Mouse (Mus musculus): ENCODE measurements around the gene Slc4a2. TPM values are rescaled to one million over a fixed set of nuclear protein-coding genes. Genes with fewer than 3 reads are reported as not detected.
A peak's percentile ranks its signal among the peaks of the same experiment; 100 is the strongest.

The Slc4a2 gene
- polyA plus RNA-seq, 1 experiment from 2014 or later: 38.4 TPM

GRCm38 (mm10) chr5:24455613-24456012 lies 32.0 kb downstream of the Slc4a2 start:
- H3K4me1 ChIP-seq: peaks cover 53% of the 10 kb centered on the region
- WGBS: 62% methylated on average over 7 of the region's 7 CpGs
- H3K27me3 ChIP-seq (replicated peaks; ENCODE audit: low read depth, poor library complexity, severe bottlenecking): 0 out of 2 replicates have a peak, but pooled peaks cover 3% of the 10 kb centered on the region
- DNase-seq (ENCODE audit: low spot score): no peak
- H3K36me3 ChIP-seq (replicated peaks): peaks cover 55% of the 10 kb centered on the region
- no peaks in the 10 kb centered on the region for H3K9me3 ChIP-seq
- 0 out of 2 replicates have a peak overlapping the region, but pooled peaks have one; percentile 51 for H3K27ac ChIP-seq (replicated peaks)
- peak overlapping the region; percentile 23 for H3K4me3 ChIP-seq

GRCm38 (mm10) chr5:24466762-24467161 lies 43.1 kb downstream of the Slc4a2 start:
- Histone ChIP-seq H3K36me3 (replicated peaks) (peaks cover 14% of the 10 kb centered on the region), H3K9me3 (no peaks in the 10 kb centered on the region), H3K4me3 (no peak overlapping the region), H3K27ac (replicated peaks) (no peak overlapping the region), H3K4me1 (peaks cover 36% of the 10 kb centered on the region), H3K27me3 (replicated peaks; ENCODE audit: low read depth, poor library complexity, severe bottlenecking) (no peaks in the 10 kb centered on the region)
- 60% methylated on average over 12 of the region's 12 CpGs for WGBS
- DNase-seq (ENCODE audit: low spot score): no peak

- Histone ChIP-seq H3K4me1 (peaks cover 72% of the 10 kb centered on the region), H3K27ac (replicated peaks) (no peak overlapping the region), H3K4me3 (no peak overlapping the region), H3K27me3 (replicated peaks; ENCODE audit: low read depth, poor library complexity, severe bottlenecking) (peaks cover 31% of the 10 kb centered on the region), H3K36me3 (replicated peaks) (peaks cover 11% of the 10 kb centered on the region; the same call in 1 of the 2 replicates), H3K9me3 (no peaks in the 10 kb centered on the region)
- 14% methylated on average over 5 of the region's 5 CpGs for WGBS
- peak; percentile 79 for DNase-seq (ENCODE audit: low spot score)
Measured at GRCm38 (mm10) chr5:24470600-24470999, 47.0 kb downstream of the Slc4a2 start.

GRCm38 (mm10) chr5:24472884-24473619 lies 49.4 kb downstream of the Slc4a2 start:
- Histone ChIP-seq H3K4me1 (peaks cover 63% of the 10 kb centered on the region), H3K4me3 (peak overlapping the region; percentile 64), H3K27me3 (replicated peaks; ENCODE audit: low read depth, poor library complexity, severe bottlenecking) (peaks cover 37% of the 10 kb centered on the region), H3K36me3 (replicated peaks) (peaks cover 35% of the 10 kb centered on the region), H3K9me3 (no peaks in the 10 kb centered on the region), H3K27ac (replicated peaks) (0 out of 2 replicates have a peak overlapping the region, but pooled peaks have one; percentile 5)
- DNase-seq (ENCODE audit: low spot score): peak; percentile 74
- 9% methylated on average over 7 of the region's 7 CpGs for WGBS

- under 1% methylated on average over 77 of the region's 77 CpGs for WGBS
- DNase-seq (ENCODE audit: low spot score): peak; percentile 75
- H3K4me1 ChIP-seq: peaks cover 58% of the 10 kb centered on the region
- H3K4me3 ChIP-seq: peak overlapping the region; percentile 64
- peaks cover 37% of the 10 kb centered on the region for H3K27me3 ChIP-seq (replicated peaks; ENCODE audit: low read depth, poor library complexity, severe bottlenecking)
- H3K27ac ChIP-seq (replicated peaks): peak overlapping the region; percentile 78
- H3K9me3 ChIP-seq: no peaks in the 10 kb centered on the region
- H3K36me3 ChIP-seq (replicated peaks): peaks cover 46% of the 10 kb centered on the region
Measured at GRCm38 (mm10) chr5:24474025-24474722, 50.5 kb downstream of the Slc4a2 start.

- H3K4me3 ChIP-seq: peak overlapping the region; percentile 64
- peaks cover 52% of the 10 kb centered on the region for H3K36me3 ChIP-seq (replicated peaks)
- DNase-seq (ENCODE audit: low spot score): peak; percentile 67
- H3K9me3 ChIP-seq: no peaks in the 10 kb centered on the region
- H3K27me3 ChIP-seq (replicated peaks; ENCODE audit: low read depth, poor library complexity, severe bottlenecking): peaks cover 37% of the 10 kb centered on the region
- H3K27ac ChIP-seq (replicated peaks): peak overlapping the region; percentile 78
- 2% methylated on average over 67 of the region's 67 CpGs for WGBS
- peaks cover 52% of the 10 kb centered on the region for H3K4me1 ChIP-seq
Measured at GRCm38 (mm10) chr5:24474723-24475261, 51.2 kb downstream of the Slc4a2 start.

- H3K4me1 ChIP-seq: peaks cover 57% of the 10 kb centered on the region
- no peaks in the 10 kb centered on the region for H3K9me3 ChIP-seq
- H3K36me3 ChIP-seq (replicated peaks): peaks cover 61% of the 10 kb centered on the region
- DNase-seq (ENCODE audit: low spot score): no peak
- H3K27me3 ChIP-seq (replicated peaks; ENCODE audit: low read depth, poor library complexity, severe bottlenecking): peaks cover 37% of the 10 kb centered on the region
- H3K4me3 ChIP-seq: peak overlapping the region; percentile 64
- 76% methylated on average over 6 of the region's 6 CpGs for WGBS
- H3K27ac ChIP-seq (replicated peaks): no peak overlapping the region
Measured at GRCm38 (mm10) chr5:24475476-24476241, 52.0 kb downstream of the Slc4a2 start.

- H3K4me1 ChIP-seq: peaks cover 62% of the 10 kb centered on the region
- no peak for DNase-seq (ENCODE audit: low spot score)
- no peak overlapping the region for H3K27ac ChIP-seq (replicated peaks)
- H3K4me3 ChIP-seq: no peak overlapping the region
- peaks cover 74% of the 10 kb centered on the region for H3K36me3 ChIP-seq (replicated peaks)
- WGBS: 91% methylated on average over 9 of the region's 9 CpGs
- no peaks in the 10 kb centered on the region for H3K9me3 ChIP-seq
- H3K27me3 ChIP-seq (replicated peaks; ENCODE audit: low read depth, poor library complexity, severe bottlenecking): peaks cover 37% of the 10 kb centered on the region
Measured at GRCm38 (mm10) chr5:24477909-24478308, 54.3 kb downstream of the Slc4a2 start.

GRCm38 (mm10) chr5:24481647-24482046 lies 58.0 kb downstream of the Slc4a2 start:
- H3K27ac ChIP-seq (replicated peaks): peak overlapping the region; percentile 37
- no peaks in the 10 kb centered on the region for H3K9me3 ChIP-seq
- peaks cover 63% of the 10 kb centered on the region for H3K4me1 ChIP-seq
- no peak overlapping the region for H3K4me3 ChIP-seq
- peaks cover 30% of the 10 kb centered on the region for H3K27me3 ChIP-seq (replicated peaks; ENCODE audit: low read depth, poor library complexity, severe bottlenecking)
- WGBS: 9% methylated on average over 4 of the region's 4 CpGs
- peaks cover 94% of the 10 kb centered on the region for H3K36me3 ChIP-seq (replicated peaks)
- peak; percentile 87 for DNase-seq (ENCODE audit: low spot score)

GRCm38 (mm10) chr5:24482247-24483079 lies 58.8 kb downstream of the Slc4a2 start:
- Histone ChIP-seq H3K4me3 (peak overlapping the region; percentile 8; the same call in 1 of the 2 replicates), H3K4me1 (peaks cover 63% of the 10 kb centered on the region), H3K27ac (replicated peaks) (peak overlapping the region; percentile 68), H3K9me3 (no peaks in the 10 kb centered on the region), H3K27me3 (replicated peaks; ENCODE audit: low read depth, poor library complexity, severe bottlenecking) (peaks cover 30% of the 10 kb centered on the region), H3K36me3 (replicated peaks) (peaks cover 94% of the 10 kb centered on the region)
- DNase-seq (ENCODE audit: low spot score): peak; percentile 56
- WGBS: 36% methylated on average over 41 of the region's 41 CpGs

GRCm38 (mm10) chr5:24483326-24483725 lies 59.7 kb downstream of the Slc4a2 start:
- no peak overlapping the region for H3K4me3 ChIP-seq
- peak; percentile 83 for DNase-seq (ENCODE audit: low spot score)
- H3K36me3 ChIP-seq (replicated peaks): peaks cover 94% of the 10 kb centered on the region

More at GRCm38 (mm10) chr5:24483326-24483725, 59.7 kb downstream of the Slc4a2 start:
- 24% methylated on average over 11 of the region's 11 CpGs for WGBS
- Histone ChIP-seq H3K27ac (replicated peaks) (peak overlapping the region; percentile 68; the same call in 1 of the 2 replicates), H3K9me3 (no peaks in the 10 kb centered on the region), H3K4me1 (peaks cover 63% of the 10 kb centered on the region), H3K27me3 (replicated peaks; ENCODE audit: low read depth, poor library complexity, severe bottlenecking) (peaks cover 30% of the 10 kb centered on the region)

Measured in embryonic facial prominence, embryonic 10.5 days (tissue).